Mouse (Mus musculus) B cell, adult 67 days (primary cell): ENCODE results near the gene Ociad1. TPM values are rescaled to one million over a fixed set of nuclear protein-coding genes. Genes with fewer than 3 reads are reported as not detected.

Source experiments
- total RNA-seq, 2 experiments: library from RNA; stranded (reverse); gene quantifications; 4 replicates each; pipeline ENCODE4 v1.2.4; 2023

The Ociad1 gene
- 100 to 1,000 TPM; 166 to 179 TPM for total RNA-seq

GRCm38 (mm10) chr5:73292502-73293457, at the start of gene Ociad1:
Gene Ociad1, plus strand, starts transcription at chr5:73292784.

GRCm38 (mm10) chr5:73256352-73257065, 36.1 kb upstream of the Ociad1 start, which contains the start of gene Fryl:
Gene Fryl, minus strand, starts transcription at chr5:73256619.

GRCm38 (mm10) chr5:73340723-73341235, 48.2 kb downstream of the Ociad1 start, which contains the start of gene Ociad2:
Gene Ociad2, minus strand, starts transcription at chr5:73341028.

Other genes with a start within 250 kb of the Ociad1 start
- gene Fryl, start 36.2 kb upstream of the Ociad1 start, total RNA-seq: 100 to 1,000 TPM; 192 to 239 TPM
- gene Ociad2, start 48.2 kb downstream of the Ociad1 start, total RNA-seq: not detected
- gene Cwh43, start 113.3 kb downstream of the Ociad1 start, total RNA-seq: not detected
- 10 to 100 TPM; 12.6 TPM for gene Dcun1d4, start 188.2 kb downstream of the Ociad1 start, total RNA-seq